ENCODE assay signal across 7 mouse cellular contexts in genomic region chr1:191420930-191421404, GRCm38 (mm10). TPM values are rescaled to one million over a fixed set of nuclear protein-coding genes. Genes with fewer than 3 reads are reported as not detected.
DNase-seq lines count a peak whose midpoint lies in the region; ATAC-seq and TF ChIP-seq lines count a peak whose summit lies in the region.

No protein-coding gene starts in this region.

- WGBS in intestine, embryonic 16.5 days, result 38% methylated on average over 6 of the region's 6 CpGs
- WGBS in forebrain, embryonic 13.5 days, result 63% methylated on average over 6 of the region's 6 CpGs

- no peaks in the 10 kb centered on the region for H3K27me3 ChIP-seq in intestine, embryonic 16.5 days (replicated peaks; ENCODE audit: control insufficient read depth, insufficient read depth, low read length)
- H3K27me3 ChIP-seq in forebrain, embryonic 13.5 days, result no peaks in the 10 kb centered on the region

- no peak for ATAC-seq in intestine, embryonic 16.5 days
- no peak for ATAC-seq in forebrain, embryonic 13.5 days

- H3K4me1 ChIP-seq in intestine, embryonic 16.5 days (ENCODE audit: control insufficient read depth, insufficient read depth, low read length), result peaks cover 8% of the 10 kb centered on the region
- H3K4me1 ChIP-seq in forebrain, embryonic 13.5 days, result no peaks in the 10 kb centered on the region

- DNase-seq in R1 (ENCODE audit: low read depth, low spot score), result peak; percentile 24
- peak; percentile 88 for DNase-seq in gastrocnemius, adult 2 months
- peak; percentile 43 for DNase-seq in lung, postnatal 10 days
- DNase-seq in thymus, postnatal 36 days, result peak; percentile 78 to 81
- no peak for DNase-seq in left cerebral cortex, adult 9 months (ENCODE audit: low spot score in 2 of 2)

- no peak overlapping the region for H3K4me2 ChIP-seq in intestine, embryonic 16.5 days (ENCODE audit: low read depth, low read length)
- no peak overlapping the region for H3K4me2 ChIP-seq in forebrain, embryonic 13.5 days

- H3K9ac ChIP-seq in intestine, embryonic 16.5 days (ENCODE audit: low read depth, low read length), result peak overlapping the region; percentile 19; the same call in 1 of the 2 replicates
- H3K9ac ChIP-seq in forebrain, embryonic 13.5 days, result no peak overlapping the region

- no peaks in the 10 kb centered on the region for H3K36me3 ChIP-seq in intestine, embryonic 16.5 days (ENCODE audit: control insufficient read depth, insufficient read depth, low read length)
- no peaks in the 10 kb centered on the region for H3K36me3 ChIP-seq in forebrain, embryonic 13.5 days (ENCODE audit: poor library complexity, severe bottlenecking)

- no peak for TF ChIP-seq CTCF in gastrocnemius, adult 2 months (IDR thresholded peaks at IDR 0.05)

- peak overlapping the region; percentile 89 for H3K27ac ChIP-seq in gastrocnemius, adult 2 months
- no peak overlapping the region for H3K27ac ChIP-seq in intestine, embryonic 16.5 days (ENCODE audit: low read length)
- no peak overlapping the region for H3K27ac ChIP-seq in forebrain, embryonic 13.5 days

- H3K4me3 ChIP-seq in gastrocnemius, adult 2 months, result peak overlapping the region; percentile 3
- H3K4me3 ChIP-seq in intestine, embryonic 16.5 days (ENCODE audit: low read length), result no peak overlapping the region
- no peak overlapping the region for H3K4me3 ChIP-seq in forebrain, embryonic 13.5 days

- H3K9me3 ChIP-seq in intestine, embryonic 16.5 days (ENCODE audit: control insufficient read depth, low read length), result no peaks in the 10 kb centered on the region
- no peaks in the 10 kb centered on the region for H3K9me3 ChIP-seq in forebrain, embryonic 13.5 days (replicated peaks)

- intact Hi-C loops in gastrocnemius, adult 2 months (cut with DNase I), result loop anchor here (2.0 kb wide), 1 partner anchor 38 kb away; no protein-coding TSS in a partner anchor

RNA-seq across cellular contexts. Expression of gene Ppp2r5a, which starts 17.9 kb away (rescaled TPM):
- total RNA-seq in gastrocnemius, adult 2 months (2021), result 10 to 100 TPM; 65.0 to 80.1 TPM
- polyA plus RNA-seq in intestine, embryonic 16.5 days (2015; fragmentation: Nextera tagmentation; extraction: Ambion mirVana), result 11.3 and 11.8 TPM in 2 replicates
- 6.5 and 7.4 TPM in 2 replicates for polyA plus RNA-seq in forebrain, embryonic 13.5 days (2015; fragmentation: Nextera tagmentation; extraction: Ambion mirVana)

Comparison
In these comparisons a context has a peak if more than half of its experiments do, and no peak if none do; other contexts are left out.
1. DNase-seq: peak in R1 (single experiment), gastrocnemius, adult 2 months (single experiment), lung, postnatal 10 days (single experiment) and thymus, postnatal 36 days (2 of 2); none in left cerebral cortex, adult 9 months (0 of 2).